Mouse (Mus musculus) spleen, postnatal 14 days (tissue): ENCODE data around the gene Ogfod1.

Experiments used
- DNase-seq, 2 experiments: peaks; one replicate each; pipeline ENCODE4 v3.0.0; 2021 to 2022; ENCODE audit warnings: low spot score in 2 of 2

Ogfod1 gene

DNA sequence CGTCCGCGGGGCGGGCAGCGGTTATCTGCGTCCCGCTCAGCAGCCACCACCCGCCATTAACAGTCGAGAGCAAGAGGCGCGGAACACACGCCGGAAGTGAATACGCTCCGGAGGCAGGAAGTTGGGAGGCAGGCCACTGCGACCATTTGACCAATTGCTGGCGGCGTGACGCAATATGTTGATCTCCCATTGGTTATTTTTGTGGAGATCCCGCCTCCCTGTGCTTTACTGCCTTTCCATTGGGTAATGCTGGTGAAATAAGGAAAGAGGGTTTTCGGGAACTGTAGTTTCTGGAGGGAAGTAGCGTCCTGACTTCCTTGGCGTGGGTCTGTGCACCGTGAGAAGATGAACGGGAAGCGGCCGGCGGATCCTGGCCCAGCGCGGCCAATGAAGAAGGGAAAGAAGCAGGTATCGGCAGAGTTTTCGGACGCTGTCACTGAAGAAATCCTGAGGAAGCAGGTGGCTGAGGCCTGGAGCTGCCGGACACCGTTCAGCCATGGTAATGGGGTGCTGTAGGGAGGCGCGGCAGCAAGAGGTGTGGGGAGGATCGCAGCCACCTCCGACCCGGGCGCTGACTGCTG lies at the start of gene Ogfod1, which contains the start of gene Nudt21:
Gene Ogfod1, plus strand, starts transcription at position 255 of the 581 bp plus-strand sequence.
Gene Nudt21, minus strand, starts transcription at position 88 of the 581 bp plus-strand sequence.
- DNase-seq: peak; percentile 84 to 89

DNA sequence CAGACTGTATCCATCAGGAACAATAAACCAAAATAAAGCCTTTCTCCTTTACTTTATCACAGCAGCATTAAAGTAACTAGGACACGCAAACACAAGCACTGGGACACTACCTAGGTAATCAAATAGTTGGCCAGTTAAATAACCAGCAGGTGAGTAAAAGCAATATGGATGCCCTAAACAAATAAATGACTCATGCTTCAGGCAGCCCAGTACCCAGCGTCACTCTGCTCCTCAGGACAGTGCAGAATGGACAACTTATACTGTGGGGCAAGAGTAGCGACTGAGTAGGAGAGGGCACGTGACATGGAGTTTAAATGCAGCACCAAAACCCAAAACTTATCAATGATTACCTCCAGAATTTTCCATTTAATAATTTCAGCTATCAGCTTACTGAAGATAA lies 47.3 kb upstream of the Ogfod1 start:
- DNase-seq: no peak

DNA sequence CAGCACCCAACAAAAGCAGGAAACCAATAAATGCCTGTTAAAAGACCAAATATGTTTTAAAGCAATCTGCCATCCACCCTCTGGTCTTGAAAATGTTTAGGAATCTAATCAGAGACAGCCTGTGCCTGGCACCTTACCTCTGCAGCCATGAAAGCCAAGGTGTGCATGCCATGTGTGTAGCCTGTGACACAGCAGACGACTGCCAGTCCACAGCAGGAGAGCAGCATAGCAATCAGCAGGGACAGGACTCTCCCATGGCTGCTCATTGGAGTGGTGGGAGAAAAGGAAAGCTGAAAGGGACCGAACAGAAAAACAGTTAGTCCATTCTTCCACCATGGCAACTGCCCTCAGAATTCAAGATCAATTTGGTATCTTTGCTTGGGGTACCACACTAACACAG lies 38.0 kb upstream of the Ogfod1 start:
- DNase-seq: no peak

DNA sequence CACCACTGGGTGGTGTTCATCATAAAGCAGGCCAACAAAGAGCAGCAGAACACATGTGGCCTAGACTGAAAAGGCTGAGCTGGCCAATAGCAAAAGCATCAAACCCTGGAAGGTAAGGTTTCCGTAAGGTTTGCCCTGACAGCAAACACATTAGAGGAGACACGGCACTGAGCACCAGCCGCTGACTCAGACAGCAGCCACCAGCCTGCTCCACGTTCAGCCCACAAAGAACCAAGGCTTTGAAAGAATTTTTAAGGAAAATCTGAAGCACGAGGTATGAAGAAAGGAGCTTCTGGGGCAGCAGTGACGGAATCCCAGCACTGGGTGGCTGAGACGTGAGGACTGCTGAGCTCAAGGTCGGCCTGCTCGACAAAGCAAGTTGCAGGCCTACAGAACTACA lies 32.9 kb upstream of the Ogfod1 start:
- no peak for DNase-seq

DNA sequence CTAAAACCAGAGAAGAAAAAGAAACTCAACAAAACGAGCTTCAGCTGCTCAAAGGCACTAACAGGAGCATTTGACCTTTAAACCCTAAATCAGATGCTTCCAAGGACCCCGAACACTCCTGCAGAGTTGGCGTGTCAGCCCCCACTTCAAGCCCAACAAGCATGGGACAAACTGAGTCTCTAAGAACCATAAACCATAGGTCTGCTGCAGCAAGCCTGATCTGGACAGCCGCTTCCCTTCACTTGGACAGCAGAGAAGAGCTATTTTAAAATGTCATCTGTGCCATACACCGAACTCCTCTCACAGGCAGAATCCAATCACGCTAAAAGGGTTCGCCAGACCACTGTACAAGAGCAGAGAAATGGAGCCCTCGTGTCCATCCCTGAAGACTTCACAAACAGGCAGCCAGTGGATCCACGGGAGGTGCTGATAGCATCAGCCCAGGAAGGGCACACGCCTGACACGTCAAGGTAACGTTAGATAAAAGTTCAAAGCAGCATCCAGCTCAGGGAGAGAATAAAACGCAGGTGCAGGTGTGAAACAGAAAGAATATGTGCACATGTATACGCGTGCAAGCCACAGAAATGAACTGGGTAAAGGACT lies 27.7 kb upstream of the Ogfod1 start:
- no peak for DNase-seq

DNA sequence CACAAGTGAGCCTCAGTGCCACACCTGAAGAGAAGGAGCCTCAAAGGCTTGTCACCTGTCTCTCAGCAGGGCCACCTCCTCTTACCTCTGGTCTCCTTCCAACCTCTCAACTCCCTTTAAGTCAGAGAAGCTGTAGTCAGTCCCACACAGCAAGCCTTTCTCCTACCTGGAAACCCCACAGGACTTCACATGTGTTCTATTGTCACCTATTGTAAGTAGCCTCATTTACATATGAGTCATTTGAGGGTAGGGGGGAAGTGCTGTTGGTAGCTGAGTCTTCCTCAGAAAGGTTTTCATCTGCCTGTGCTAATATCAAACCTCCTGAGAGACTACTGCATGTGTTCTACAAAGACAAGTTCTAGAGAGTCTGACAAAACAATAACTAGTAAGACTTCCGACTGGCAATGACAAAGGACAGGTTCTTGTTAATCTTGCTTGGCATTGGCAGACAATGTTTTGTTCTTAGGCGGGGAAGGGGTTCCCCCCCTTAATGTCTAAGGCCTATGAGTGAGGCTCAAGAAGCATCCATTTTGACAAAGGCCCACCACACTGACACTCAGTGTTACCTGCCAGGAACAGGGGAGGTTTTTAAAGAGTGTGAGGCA lies 26.8 kb upstream of the Ogfod1 start:
- DNase-seq: no peak

DNA sequence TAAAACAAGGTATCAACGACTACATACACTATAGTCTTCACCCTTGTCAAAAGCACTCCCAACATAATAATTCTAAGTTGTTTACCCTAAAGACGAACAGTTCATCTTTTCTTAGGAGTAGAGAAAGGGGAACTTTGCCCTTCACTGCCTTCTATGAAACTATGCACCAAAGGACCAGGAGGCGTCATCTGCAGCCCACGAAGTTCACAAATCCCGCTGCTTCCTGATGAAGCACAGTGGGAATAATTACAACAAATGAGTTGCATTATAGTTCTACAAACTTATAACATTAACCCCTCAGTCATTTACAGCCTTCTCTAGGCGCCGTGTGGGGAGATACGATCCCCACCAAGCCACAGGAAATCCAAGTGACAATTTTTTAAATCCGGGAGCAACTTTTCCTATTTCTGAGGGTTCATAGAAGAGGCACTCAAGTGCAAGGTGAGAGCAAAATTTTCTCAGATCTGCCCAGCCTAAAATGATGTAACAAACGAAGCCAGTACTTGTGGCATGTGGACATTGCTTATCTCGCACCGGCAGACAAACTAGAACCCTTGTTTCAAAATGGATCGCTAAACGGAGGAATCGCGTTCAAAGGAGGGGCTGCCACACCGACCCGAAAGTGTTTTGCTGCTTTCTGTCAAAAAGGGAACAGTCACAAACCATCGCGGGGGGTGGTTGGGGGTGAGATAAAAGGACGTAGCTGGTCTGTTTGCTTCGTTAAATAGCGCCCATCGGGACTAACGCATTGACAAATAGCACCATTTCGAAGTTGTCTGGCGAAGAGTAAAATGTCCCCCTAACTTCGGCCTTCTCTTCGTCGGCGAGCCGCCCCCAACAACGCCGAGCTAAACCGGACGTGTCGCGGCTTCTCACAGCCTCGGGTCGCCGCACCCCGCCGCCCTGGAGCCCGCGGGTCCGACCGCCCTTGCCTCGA lies 25.7 kb upstream of the Ogfod1 start:
- peak in 1 of 2 experiments; percentile 11 for DNase-seq

DNA sequence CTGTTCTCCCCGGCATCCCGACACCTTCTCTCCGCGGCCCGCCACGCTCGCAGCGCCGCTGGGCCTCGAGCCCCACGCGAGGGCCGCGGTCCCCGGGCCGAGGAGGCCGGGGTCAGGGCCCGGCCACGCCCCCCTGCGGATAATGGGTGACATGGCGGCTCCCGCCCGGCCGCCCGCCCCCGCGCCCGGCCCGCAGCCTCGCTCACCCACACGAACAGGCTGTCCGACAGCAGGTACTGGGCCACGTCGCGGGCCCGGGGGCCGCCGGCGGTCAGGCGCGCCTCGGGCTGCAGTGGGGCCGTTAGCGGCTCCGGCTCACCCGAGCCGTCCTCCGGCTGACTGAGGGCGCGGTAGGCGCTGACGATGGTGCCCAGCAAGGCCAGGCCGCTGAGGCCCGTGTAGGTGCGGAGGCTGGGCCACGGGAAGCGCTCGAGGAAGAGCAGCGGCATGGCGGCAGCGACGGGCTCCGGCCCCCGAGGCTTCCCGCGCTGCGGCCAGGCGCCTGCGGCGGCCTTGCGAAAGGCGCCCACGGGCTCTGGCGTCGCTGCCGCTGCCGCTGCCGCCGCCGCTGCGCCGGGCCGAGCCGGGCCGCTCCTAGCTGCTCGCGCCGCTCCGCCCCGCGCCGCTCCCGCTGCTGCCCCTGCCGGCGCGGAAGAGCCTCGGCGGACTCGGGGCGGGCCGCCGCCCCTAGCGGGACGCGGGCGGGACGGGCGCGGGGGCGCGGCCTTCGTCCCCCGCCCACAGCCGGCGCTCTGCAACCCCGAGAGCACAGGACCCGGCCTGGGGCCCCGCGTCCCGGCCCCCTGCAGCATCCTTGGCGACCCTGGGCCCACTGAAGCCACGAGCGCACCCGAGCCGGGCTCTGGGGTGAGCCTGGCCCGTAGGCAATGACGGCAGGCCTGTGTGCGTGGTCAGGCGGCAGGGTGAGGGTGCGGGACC lies 24.7 kb upstream of the Ogfod1 start, which contains the start of gene Amfr:
Gene Amfr, minus strand, starts transcription at position 830 of the 939 bp plus-strand sequence.
- DNase-seq: peak; percentile 53 to 64

DNA sequence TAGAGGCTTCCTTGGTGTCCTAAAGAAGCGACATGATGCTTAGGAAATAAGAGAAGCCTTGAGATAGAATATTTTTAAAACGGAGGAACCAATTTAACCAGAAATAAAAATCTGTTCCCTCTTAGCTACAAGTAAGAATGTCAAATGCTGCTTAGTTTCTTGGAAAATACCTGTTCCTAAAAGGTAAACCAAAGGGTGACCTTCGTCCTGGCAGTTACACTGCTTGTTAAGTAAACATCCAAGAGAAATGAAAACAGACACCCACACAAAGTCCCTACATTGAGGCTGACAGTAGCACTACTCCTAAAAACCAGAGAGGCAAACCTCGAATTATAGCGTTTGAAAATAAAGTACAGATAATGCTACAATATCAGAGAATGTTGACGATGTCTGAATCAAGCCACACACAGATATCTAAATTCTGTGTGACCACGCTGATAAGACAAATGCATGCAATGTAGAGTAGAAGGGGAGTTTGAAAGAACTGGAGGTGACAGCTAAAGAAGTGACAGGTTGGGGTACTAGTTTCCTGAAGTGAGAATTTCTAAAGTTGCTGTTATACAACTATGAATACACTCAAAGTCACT lies 23.9 kb upstream of the Ogfod1 start:
- no peak for DNase-seq

DNA sequence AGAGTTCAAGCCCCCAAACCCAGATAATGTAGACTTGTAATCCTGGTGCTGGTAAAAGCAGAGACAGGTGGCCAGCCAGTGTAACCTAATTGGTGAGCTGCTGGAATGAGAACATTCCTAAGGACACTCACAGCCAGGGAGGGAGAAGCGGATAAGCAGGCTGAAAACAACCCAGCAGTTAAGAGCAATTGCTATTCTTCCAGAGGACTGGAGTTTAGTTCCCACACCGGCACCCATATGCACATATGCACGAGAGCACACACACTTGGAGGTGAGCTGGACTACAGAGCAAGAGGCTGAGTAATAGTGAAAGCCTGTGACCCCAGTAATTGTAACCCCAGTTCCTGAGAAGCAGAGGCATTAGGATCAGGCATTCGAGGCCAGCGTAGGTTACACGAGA lies 13.1 kb upstream of the Ogfod1 start:
- no peak for DNase-seq

DNA sequence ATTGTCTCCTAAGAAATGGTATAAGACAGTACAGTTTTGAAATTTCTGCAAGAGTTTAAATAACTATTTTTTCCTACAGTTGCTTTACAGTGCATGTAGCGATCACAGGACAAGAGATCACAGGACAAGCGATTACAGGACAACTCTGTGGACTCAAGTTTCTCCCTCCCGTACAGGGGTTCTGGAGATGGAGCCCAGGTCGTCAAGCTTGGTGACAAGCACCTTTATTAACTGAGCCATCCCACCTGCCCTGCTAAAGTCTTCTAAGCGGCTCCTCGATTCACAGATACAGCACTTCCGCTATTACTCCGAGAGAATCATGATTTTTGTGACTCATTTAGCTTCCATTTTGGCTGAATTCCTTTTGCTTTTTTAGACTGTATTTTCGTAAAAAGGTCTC lies 7.3 kb upstream of the Ogfod1 start:
- DNase-seq: no peak

DNA sequence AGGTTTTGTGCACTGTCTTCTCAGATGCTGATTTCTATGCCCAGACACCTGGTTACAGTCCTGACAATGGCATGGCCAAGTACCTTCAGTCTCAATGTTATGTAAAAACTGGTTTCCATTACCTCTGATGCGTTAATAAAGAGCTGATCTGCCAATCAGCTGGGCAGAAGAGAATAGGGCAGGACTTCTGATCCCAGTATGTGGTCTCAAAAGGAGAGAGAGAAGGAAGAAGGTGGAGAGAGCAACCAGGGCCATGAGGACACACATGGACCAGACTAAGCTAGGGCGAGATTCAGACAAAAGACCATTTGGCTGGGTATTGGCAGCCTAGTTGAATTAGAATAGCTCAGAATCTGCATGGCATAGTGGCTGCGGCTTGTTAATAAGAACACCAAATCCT lies 3.4 kb upstream of the Ogfod1 start:
- no peak for DNase-seq

DNA sequence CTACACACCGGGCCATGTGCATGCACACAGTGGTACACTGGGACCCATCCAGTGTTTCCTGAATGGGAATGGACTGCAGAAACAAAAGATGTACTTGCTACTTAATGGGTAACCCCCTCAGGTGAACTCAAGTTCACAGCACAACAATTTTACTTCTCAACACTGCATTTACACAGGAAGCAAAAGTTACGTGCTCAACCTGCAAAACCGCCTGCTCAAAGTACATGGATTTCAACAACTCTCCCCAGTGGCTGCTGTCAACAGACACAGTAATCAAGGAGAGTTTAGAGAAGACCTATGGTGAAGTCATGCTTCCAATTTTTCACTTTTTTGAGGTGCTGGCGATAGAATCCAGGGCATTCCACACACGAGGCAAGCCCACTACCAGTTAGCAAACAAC lies 1.8 kb upstream of the Ogfod1 start:
- no peak for DNase-seq

DNA sequence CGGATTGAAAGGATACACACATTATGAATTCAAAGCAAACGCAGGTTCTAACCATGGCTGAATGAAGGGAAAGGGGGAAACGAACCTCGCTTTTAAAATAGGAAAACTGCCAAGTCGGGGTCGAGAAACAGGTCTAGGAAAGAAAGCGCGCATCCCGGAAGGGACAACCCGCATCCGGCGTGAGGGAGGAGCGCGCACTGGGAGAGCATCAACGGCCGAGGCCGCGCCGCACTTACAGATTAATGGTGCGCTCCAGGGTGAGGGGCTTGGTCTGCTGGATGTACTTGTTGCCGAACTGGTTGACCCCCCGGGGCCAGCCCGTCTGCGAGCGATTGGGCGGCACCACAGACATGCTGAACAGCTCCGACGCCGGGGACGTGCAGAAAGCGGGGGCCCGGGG lies 457 bp upstream of the Ogfod1 start:
- DNase-seq: peak; percentile 38 to 56

DNA sequence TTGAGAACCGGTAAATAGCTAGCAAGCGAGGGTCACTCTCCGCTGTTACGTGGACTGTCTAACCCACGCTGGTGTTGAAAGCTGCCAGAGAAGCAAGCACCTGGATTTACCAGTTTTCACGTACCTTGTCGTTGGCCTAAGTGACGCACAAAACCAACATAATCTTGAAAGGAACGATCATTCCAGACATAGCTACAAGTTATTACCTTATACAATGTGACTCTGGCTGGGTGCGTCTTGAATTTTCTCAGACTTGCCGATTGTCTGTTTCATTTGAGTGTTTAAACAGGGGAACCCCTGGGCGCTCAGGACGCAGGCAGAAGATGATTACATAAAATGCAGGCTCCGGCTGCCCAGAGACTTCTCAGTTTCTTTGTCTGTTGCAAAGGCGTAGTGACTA lies 808 bp downstream of the Ogfod1 start:
- no peak for DNase-seq

DNA sequence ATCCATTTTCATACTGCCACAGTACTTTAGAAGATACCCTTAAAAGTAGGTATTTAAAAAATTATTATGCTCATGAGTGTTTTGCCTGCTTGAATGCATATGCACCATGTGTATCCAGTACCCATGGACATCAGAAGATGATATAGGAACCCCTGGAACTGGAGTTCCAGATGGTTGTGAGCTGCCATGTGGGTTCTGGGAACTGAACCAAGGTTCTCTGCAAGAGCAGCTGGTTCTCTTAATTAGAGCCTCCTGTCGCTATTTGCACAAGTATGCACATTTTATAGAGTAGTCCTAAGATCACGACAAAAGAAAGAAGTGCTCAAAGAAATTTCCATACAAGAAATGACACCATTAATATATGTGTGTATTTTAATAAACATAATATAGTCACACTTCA lies 10.8 kb downstream of the Ogfod1 start:
- DNase-seq: no peak

DNA sequence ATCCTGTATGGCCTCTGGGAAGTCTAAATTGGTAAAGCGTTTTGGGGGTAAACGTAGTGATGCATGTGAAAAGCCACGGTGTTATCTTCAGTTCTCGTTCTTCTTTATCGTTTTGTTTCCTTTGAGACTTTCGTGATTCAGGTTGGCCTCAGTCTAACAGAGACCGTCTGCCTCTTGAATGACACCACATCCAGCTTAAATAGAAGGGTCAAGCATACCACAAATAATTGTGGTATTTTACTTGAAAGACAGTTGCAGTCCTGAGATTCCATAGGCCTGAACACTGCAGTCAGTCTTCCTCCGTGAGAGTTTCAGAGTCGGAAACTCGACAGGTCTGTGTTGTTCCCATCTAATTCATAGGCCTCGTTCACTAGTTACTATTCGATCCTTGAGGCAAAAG lies 15.7 kb downstream of the Ogfod1 start:
- DNase-seq: no peak

DNA sequence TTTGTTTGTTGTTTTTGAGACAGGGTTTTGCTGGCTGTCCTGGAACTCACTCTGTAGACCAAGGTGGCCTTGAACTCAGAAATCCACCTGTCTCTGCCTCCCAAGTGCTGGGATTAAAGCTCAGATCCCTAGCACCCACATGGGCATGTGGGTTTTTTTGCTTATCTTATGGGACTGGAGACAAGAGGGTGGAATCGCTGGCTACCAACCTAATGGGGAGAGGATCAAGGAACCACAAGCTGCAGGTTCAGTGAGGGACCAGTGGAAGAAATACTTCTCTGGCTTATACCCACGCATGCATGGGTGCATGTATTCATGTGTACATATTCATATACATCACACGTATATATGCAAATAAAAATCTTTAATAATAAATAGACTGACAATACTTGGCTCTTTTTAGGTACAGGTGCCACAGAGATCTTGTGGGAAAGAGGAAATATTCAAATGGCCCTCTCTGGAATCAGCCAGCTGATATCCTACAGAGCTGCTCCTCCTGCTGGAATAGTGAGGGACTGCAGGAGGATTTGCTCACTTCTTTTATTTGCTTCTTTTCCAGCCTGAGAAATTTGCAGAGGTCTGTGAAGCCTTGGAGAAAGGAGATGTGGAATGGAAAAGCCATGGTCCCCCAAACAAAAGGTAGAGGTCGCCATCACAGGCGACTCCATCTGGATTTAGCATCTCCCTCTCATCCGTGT lies 20.3 kb downstream of the Ogfod1 start:
- DNase-seq: peak in 1 of 2 experiments; percentile 38

DNA sequence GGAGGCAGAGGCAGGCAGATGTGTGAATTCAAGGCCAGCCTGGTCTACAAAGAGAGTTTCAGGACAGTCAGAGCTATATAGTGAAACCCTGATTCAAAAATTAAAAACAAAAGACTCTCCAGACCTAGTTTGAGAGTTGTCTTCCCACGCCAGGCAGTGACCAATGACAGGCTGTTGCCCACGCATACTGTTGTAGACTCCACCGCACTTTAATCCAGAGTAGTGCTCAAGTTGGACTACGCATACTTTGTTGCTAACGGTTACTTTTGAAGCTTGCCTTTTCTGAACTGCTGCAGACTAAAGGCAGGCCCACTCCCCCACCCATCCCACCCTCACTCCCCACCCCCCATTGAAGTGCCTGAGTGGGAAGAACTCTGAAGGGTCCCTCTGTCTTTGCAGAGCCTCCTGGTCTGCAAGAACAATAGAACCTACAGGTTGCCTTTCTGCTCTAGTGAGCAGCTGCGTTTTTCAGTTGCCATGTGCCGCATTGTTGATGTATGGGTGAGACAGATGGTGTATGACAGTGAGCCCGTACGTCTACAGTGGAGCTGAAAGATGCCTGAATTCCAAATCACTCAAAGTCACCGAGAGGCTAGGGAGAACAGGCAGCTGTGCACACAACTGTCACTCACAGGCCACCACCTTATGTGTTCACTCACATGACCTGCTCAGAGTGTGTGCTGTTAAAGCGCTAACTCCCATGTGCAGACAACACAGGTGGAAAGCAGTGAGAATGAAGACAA lies 29.3 kb downstream of the Ogfod1 start:
- no peak for DNase-seq
